Mouse (Mus musculus) hindbrain, embryonic 10.5 days (tissue): ENCODE results near the gene Gng2. TPM values are rescaled to one million over a fixed set of nuclear protein-coding genes. Genes with fewer than 3 reads are reported as not detected.

Source experiments
- DNase-seq: peaks from one replicate; pipeline ENCODE4 v3.0.0-alpha.2; 2017; ENCODE audit warnings: low spot score
- H3K27ac ChIP-seq: fragments of 300-500 bp; sonication (generic); 2 replicates; pipeline ENCODE4 v1.5.1; 2016; ENCODE audit warnings: mild to moderate bottlenecking, moderate library complexity
- H3K27me3 ChIP-seq: fragments of 300-500 bp; sonication (generic); 2 replicates; pipeline ENCODE4 v1.6.1; 2016; ENCODE audit warnings: mild to moderate bottlenecking; ENCODE audit not compliant: poor library complexity, insufficient read depth, severe bottlenecking
- H3K36me3 ChIP-seq: fragments of 300-500 bp; sonication (generic); 2 replicates; pipeline ENCODE4 v1.6.1; 2016; ENCODE audit warnings: mild to moderate bottlenecking, moderate library complexity
- H3K4me1 ChIP-seq: fragments of 300-500 bp; sonication (generic); replicated peaks from 2 replicates; pipeline ENCODE4 v1.6.1; 2016; ENCODE audit warnings: mild to moderate bottlenecking
- H3K4me3 ChIP-seq: fragments of 300-500 bp; sonication (generic); 2 replicates; pipeline ENCODE4 v1.5.1; 2016; ENCODE audit warnings: mild to moderate bottlenecking, moderate library complexity
- H3K9me3 ChIP-seq: fragments of 300-500 bp; sonication (generic); 2 replicates; pipeline ENCODE4 v1.6.1; 2016; ENCODE audit warnings: mild to moderate bottlenecking, moderate library complexity
- WGBS: fragments of 180-500 bp; shearing (Covaris S2); methylation state at CpG from one replicate; pipeline ENCODE4 v1.1.7; 2016; 5-methylcytosine and 5-hydroxymethylcytosine counted together
- polyA plus RNA-seq: library from polyadenylated mRNA; unstranded; fragments of >200 nt; fragmentation: Nextera tagmentation; extraction: Ambion mirVana; gene quantifications from 2 replicates; pipeline ENCODE4 v1.2.1, GENCODE M21; 2016

The Gng2 gene
- polyA plus RNA-seq, 1 experiment from 2014 or later, result 141 TPM

DNA sequence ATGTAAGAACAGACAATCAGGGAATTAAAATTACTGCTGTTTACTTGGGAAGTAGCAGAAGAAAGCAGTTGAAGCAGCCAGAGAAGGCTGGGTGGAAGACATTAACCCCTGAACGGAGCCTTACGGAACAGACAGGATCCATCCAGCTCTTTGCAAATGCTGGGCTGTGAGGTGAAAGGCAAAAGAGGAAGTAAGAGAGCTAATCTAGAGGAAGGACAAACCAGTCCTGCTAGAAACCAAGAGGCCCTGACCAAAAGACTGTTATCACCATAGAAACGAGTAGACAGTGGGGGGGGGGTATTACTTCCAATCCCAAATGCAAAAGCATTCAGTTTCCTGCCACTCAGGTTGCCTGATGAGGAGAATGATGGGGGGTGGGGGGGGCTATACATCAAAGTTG lies 6.6 kb downstream of the Gng2 start:
- Histone ChIP-seq H3K36me3 (no peaks in the 10 kb centered on the region), H3K4me3 (no peak overlapping the region), H3K27me3 (no peaks in the 10 kb centered on the region), H3K4me1 (peaks cover 58% of the 10 kb centered on the region), H3K9me3 (no peaks in the 10 kb centered on the region), H3K27ac (peak overlapping the region; percentile 54)
- no peak for DNase-seq
- 82% methylated on average over 3 of the region's 3 CpGs for whole genome bisulfite sequencing

DNA sequence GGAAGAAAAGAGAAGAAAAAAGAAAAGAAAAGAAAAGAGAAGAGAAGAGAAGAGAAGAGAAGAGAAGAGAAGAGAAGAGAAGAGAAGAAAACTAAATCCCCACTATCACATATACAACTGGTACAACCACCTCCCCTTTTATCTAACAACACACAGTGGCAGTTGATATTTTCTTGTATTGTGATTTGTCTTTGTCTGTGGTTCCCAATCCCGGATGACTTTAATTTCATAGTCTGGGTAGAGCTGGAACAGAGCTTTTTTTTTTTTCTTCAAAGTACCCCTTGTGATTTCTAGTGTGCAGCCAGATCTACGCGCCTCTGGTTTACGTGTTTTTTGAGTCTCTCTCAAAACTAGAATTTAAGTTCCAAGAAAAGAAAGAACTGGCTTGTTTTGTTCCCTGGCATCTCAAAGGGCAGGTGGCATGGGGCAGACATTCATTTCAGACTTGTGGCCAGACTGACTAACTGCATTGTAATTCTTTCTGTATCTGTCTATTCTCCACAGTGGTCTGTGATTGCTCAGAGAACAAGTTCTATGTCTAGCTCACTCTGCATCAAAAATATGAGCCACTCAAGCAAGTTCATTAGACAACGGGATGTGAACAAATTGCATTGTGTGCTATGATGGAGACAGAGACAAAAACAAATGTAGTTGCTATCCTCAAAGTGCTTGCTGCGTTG lies 7.2 kb downstream of the Gng2 start:
- DNase-seq, result no peak
- Histone ChIP-seq H3K9me3 (no peaks in the 10 kb centered on the region), H3K4me3 (no peak overlapping the region), H3K36me3 (0 out of 2 replicates have a peak, but pooled peaks cover 2% of the 10 kb centered on the region), H3K27ac (peak overlapping the region; percentile 54; the same call in 1 of the 2 replicates), H3K4me1 (peaks cover 54% of the 10 kb centered on the region), H3K27me3 (no peaks in the 10 kb centered on the region)
- 93% methylated on average over 6 of the region's 6 CpGs for WGBS

DNA sequence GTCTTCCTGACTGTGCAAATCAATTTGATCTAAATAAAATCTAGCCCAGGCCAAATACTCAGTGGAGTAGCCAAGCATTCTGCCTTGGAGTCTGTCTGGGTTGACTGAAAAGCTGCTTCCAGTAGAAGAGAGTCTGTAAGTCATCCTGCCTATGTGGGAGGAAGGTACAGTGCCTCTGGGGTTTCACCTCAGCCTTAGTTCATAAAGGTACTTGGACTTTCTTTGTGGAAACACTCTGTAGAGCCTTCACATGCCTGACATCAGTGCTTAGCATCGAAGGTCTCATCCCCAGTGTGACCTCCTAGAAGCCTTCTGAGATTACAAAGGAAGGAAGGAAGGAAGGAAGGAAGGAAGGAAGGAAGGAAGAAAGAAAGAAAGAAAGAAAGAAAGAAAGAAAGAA lies 7.9 kb downstream of the Gng2 start:
- Histone ChIP-seq H3K4me1 (peaks cover 48% of the 10 kb centered on the region), H3K27ac (no peak overlapping the region; the same call in 1 of the 2 replicates), H3K4me3 (no peak overlapping the region), H3K9me3 (no peaks in the 10 kb centered on the region), H3K36me3 (0 out of 2 replicates have a peak, but pooled peaks cover 2% of the 10 kb centered on the region), H3K27me3 (no peaks in the 10 kb centered on the region)
- no peak for DNase-seq
- 86% methylated on average over 1 of the region's 1 CpGs for WGBS

DNA sequence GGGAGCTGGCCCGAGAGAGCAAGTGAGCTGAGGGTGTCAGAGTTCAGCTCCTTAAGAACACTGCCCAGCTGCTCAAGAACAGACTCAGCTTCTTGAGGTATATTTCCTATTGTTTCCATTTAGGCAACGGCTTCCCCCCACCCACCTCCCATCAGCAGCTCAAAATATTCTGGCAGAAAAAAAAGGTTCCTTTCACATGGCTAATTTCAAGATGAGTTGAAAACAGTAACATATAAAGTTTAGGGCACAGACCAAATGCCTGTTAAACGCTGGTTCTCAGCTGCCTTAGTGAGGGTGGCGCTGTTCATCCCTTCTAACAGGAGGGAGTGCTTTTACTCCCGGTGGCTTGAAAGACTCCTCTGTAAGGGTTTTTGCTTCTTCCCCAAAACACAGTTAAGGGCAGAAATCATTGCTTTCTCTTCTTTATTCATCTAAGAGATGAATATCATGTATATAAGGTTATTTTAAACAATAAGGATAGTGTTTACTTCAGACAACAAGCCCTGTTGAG lies 8.4 kb downstream of the Gng2 start:
- no peaks in the 10 kb centered on the region for H3K27me3 ChIP-seq
- H3K4me3 ChIP-seq, result no peak overlapping the region
- no peak for DNase-seq
- 70% methylated on average over 5 of the region's 5 CpGs for WGBS
- 0 out of 2 replicates have a peak, but pooled peaks cover 2% of the 10 kb centered on the region for H3K36me3 ChIP-seq
- peaks cover 43% of the 10 kb centered on the region for H3K4me1 ChIP-seq
- no peak overlapping the region for H3K27ac ChIP-seq
- no peaks in the 10 kb centered on the region for H3K9me3 ChIP-seq

- DNase-seq, result no peak
- Histone ChIP-seq H3K4me3 (no peak overlapping the region), H3K9me3 (no peaks in the 10 kb centered on the region), H3K4me1 (peaks cover 41% of the 10 kb centered on the region), H3K36me3 (0 out of 2 replicates have a peak, but pooled peaks cover 2% of the 10 kb centered on the region), H3K27me3 (no peaks in the 10 kb centered on the region), H3K27ac (no peak overlapping the region)
- WGBS, result 86% methylated on average over 7 of the region's 7 CpGs
Measured at GRCm38 (mm10) chr14:19968321-19969010, 9.0 kb downstream of the Gng2 start.

DNA sequence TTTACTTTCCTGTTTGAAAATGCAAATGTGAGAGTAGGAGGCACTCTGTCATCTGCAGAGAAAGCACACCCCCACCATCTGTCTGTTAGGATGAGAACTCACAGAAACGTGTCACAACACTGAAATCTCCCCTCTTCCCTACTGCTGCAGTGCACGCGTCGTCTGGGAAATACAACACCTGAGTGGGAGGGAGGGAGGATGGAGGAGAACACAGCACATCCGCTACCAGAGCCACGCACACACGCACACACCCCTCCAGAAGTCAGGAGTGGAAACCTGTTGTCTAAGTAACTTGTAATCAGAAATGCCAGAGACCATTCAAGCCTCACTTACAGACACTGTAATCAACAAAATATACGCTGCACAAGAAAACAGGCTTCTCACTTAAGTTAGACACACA lies 9.9 kb downstream of the Gng2 start:
- WGBS, result 83% methylated on average over 8 of the region's 8 CpGs
- Histone ChIP-seq H3K4me1 (peaks cover 41% of the 10 kb centered on the region), H3K4me3 (no peak overlapping the region)

DNA sequence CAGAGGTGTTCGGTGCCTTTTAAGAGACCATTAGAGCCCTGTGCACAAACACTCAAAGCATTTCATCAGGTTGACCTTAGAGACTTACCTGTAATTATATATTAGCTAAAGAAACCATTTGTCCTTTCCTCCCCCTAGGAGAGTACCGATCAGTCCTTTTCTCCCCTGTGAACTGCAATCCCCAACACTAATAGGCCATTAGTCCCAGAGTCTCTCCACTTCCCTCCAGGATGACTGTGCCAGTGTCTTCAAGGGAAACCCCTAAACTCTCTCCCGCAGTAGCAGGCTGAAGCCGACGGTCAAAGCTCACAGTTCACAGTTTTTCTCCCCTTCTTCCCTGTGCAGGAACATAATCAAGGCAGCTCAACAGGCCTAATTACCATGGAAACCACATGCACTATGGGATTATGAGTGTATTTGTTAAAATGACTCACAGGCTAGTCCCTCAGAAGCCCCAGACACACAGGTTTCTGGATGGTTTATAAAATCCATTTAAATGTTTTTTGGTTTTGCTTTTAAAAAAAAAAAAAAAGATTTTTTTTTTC lies 13.4 kb downstream of the Gng2 start:
- Histone ChIP-seq H3K4me3 (no peak overlapping the region), H3K36me3 (peaks cover 18% of the 10 kb centered on the region), H3K9me3 (no peaks in the 10 kb centered on the region), H3K4me1 (peaks cover 21% of the 10 kb centered on the region), H3K27me3 (no peaks in the 10 kb centered on the region), H3K27ac (no peak overlapping the region)
- DNase-seq, result no peak
- 79% methylated on average over 5 of the region's 5 CpGs for WGBS

More for the DNA sequence above, 9.9 kb downstream of the Gng2 start:
- Histone ChIP-seq H3K27ac (no peak overlapping the region), H3K36me3 (0 out of 2 replicates have a peak, but pooled peaks cover 2% of the 10 kb centered on the region), H3K27me3 (no peaks in the 10 kb centered on the region), H3K9me3 (no peaks in the 10 kb centered on the region)
- DNase-seq, result no peak

GRCm38 (mm10) chr14:19961924-19962915 lies 15.2 kb downstream of the Gng2 start:
- DNase-seq, result no peak
- WGBS, result 68% methylated on average over 15 of the region's 15 CpGs
- peaks cover 8% of the 10 kb centered on the region; the same call in 1 of the 2 replicates for H3K4me1 ChIP-seq
- no peak overlapping the region for H3K27ac ChIP-seq
- no peaks in the 10 kb centered on the region for H3K27me3 ChIP-seq
- H3K9me3 ChIP-seq, result no peaks in the 10 kb centered on the region
- no peak overlapping the region for H3K4me3 ChIP-seq
- H3K36me3 ChIP-seq, result peaks cover 31% of the 10 kb centered on the region

DNA sequence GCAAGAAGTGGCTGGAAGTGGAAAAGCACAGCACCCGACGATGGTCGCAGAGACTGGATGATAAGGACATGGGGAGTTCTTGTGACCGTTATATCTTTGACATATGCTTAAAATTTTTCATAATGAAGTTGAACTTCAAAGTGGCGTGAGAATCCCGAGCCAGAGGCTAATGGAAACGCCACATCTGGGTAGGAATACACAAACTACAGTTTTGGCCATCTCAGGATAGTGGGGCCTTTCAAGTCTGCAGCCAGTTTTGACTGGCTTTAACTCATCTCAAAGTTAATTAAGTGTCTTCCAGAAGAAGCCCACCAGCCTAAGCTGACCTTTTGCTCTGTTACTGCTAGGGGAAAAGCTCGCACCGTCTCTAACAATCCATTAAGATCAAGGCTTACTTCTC lies 17.6 kb downstream of the Gng2 start:
- peaks cover 8% of the 10 kb centered on the region; the same call in 1 of the 2 replicates for H3K4me1 ChIP-seq
- H3K36me3 ChIP-seq, result peaks cover 45% of the 10 kb centered on the region
- no peak overlapping the region for H3K4me3 ChIP-seq
- 87% methylated on average over 9 of the region's 9 CpGs for WGBS
- no peak overlapping the region for H3K27ac ChIP-seq
- H3K27me3 ChIP-seq, result no peaks in the 10 kb centered on the region
- no peak for DNase-seq
- no peaks in the 10 kb centered on the region for H3K9me3 ChIP-seq

GRCm38 (mm10) chr14:19955077-19955476 lies 22.4 kb downstream of the Gng2 start:
- Histone ChIP-seq H3K4me3 (no peak overlapping the region), H3K9me3 (no peaks in the 10 kb centered on the region), H3K27ac (no peak overlapping the region), H3K4me1 (no peaks in the 10 kb centered on the region), H3K36me3 (peaks cover 60% of the 10 kb centered on the region), H3K27me3 (no peaks in the 10 kb centered on the region)
- no peak for DNase-seq
- WGBS, result 90% methylated on average over 7 of the region's 7 CpGs

- no peaks in the 10 kb centered on the region for H3K27me3 ChIP-seq
- no peak for DNase-seq
- WGBS, result 96% methylated on average over 4 of the region's 4 CpGs
- H3K4me1 ChIP-seq, result no peaks in the 10 kb centered on the region
- no peaks in the 10 kb centered on the region for H3K9me3 ChIP-seq
- no peak overlapping the region for H3K4me3 ChIP-seq
- H3K27ac ChIP-seq, result no peak overlapping the region
- peaks cover 45% of the 10 kb centered on the region for H3K36me3 ChIP-seq
Measured at GRCm38 (mm10) chr14:19950812-19951211, 26.6 kb downstream of the Gng2 start.

DNA sequence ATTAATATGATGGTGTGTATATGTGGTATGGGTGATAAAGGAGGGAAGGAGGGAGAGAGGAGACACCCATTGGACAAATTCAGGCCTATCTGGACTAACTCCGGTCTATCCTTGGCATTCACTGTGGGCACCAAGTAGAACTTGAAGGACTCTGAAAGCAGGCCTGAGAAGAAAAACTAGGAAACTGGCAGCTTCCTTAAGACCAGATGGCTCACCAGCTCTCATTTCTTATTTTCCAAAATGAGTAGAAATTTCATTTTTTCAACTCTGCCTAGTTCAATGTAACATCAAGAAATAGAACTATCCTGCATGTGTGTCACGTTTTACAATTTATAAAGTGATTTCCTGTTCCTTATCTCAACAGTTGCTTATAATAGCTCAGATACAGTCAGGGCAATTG lies 28.0 kb downstream of the Gng2 start:
- 97% methylated on average over 2 of the region's 2 CpGs for WGBS
- no peak overlapping the region for H3K27ac ChIP-seq
- H3K9me3 ChIP-seq, result no peaks in the 10 kb centered on the region
- peaks cover 41% of the 10 kb centered on the region for H3K36me3 ChIP-seq
- no peaks in the 10 kb centered on the region for H3K27me3 ChIP-seq
- H3K4me1 ChIP-seq, result no peaks in the 10 kb centered on the region
- DNase-seq, result no peak
- no peak overlapping the region for H3K4me3 ChIP-seq
